Mouse (Mus musculus): ENCODE data around the gene Nrxn3.

DNA sequence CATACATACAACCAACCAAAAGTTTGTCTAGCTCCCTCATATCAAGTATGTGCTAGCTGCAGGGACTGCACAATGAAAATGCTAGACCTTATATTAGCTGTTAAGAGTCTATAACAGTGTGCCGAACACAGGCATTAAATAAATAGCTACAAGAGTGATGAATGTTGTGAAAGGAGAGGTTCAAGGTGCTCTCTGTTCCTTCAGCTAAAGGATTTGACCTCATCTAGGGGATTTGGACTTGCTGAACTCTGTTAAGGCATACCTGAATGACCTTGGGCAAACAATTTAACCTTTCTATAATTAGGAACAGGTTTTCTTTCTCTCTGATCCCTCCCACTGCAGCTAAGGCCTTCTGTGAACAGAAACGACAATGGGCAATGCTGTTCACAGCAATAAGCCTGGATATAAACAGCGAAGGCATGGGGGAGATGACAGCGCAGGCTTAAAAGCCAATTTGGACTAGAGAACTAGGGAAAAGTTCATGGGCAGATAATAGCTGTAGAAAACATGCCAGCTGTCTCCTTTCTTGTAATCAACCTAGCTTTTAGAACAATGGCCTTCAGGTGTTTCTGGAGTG lies 839.4 kb downstream of the Nrxn3 start:
- TF ChIP-seq CTCF (IDR thresholded peaks at IDR 0.05; ENCODE audit: low read depth) = no peak
- TF ChIP-seq EP300 (IDR thresholded peaks at IDR 0.05; ENCODE audit: low read depth) = no peak

Data from liver, postnatal 0 days (tissue).